Mouse (Mus musculus): Measurements from ENCODE around the gene Cables2.
"Not testable (repeated sequence)": the region's sequence is repeated elsewhere in the genome, so short reads cannot be mapped to it uniquely, and the experiment has no call there.

Gene Cables2

DNA sequence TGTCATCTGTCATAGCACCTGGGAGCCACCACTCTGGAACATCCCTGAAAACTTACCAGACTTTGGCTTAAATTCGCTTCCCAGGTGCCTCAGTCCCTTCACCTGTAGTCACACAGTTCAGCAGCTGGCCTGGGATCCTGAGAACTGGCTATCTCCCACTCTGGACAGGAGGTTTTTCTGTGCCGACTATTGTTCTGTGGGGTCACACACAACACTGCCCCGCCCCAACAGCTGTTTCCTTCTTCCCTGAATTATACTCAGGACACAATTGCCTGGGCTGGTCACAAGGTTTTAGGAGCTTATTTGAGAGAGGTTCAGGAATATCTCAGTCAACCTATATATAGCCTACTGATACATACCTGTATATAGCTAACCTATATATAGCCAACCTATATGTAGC lies 10.9 kb downstream of the Cables2 start:
- peaks cover 92% of the 10 kb centered on the region for H3K36me3 ChIP-seq (ENCODE audit: insufficient read depth, low read length)
- TF ChIP-seq NANOG (IDR thresholded peaks at IDR 0.05; ENCODE audit: borderline replicate concordance, low read length) = no peak
- TF ChIP-seq POU5F1 (IDR thresholded peaks at IDR 0.05; ENCODE audit: borderline replicate concordance, low read length) = no peak
- no peak for TF ChIP-seq CTCF (conservative IDR thresholded peaks at IDR 0.05; ENCODE audit: low read length)
- no peak overlapping the region for H3K4me3 ChIP-seq (replicated peaks; ENCODE audit: low read length)
- no peaks in the 10 kb centered on the region for H3K27me3 ChIP-seq (ENCODE audit: insufficient read depth, low read length)
- H3K9me3 ChIP-seq (ENCODE audit: low read length) = no peaks in the 10 kb centered on the region
- H3K4me1 ChIP-seq (replicated peaks; ENCODE audit: low read depth, low read length) = peaks cover 53% of the 10 kb centered on the region

DNA sequence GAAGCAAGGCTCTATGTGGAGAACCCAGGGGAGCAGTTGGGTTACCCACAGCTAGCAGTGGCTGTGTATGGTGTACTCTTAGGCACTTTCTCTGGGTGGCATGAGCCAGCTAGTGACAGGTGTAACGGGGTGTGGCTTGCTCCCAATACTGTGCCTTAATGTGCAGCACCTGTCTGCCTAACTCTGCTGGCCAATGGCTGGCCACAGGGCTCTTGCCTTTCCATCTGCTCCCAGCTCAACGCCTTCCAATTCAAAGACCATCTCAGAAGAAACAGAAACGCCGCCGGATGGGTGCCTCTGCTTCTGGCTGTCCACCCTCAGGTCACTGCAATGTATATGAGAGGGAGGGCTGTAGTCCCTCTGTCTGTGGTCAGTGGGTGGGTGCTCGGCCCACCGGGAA lies 11.4 kb downstream of the Cables2 start:
- Histone ChIP-seq H3K4me1 (replicated peaks; ENCODE audit: low read depth, low read length) (peaks cover 53% of the 10 kb centered on the region), H3K36me3 (ENCODE audit: insufficient read depth, low read length) (peaks cover 88% of the 10 kb centered on the region), H3K9me3 (ENCODE audit: low read length) (no peaks in the 10 kb centered on the region), H3K27me3 (ENCODE audit: insufficient read depth, low read length) (no peaks in the 10 kb centered on the region), H3K4me3 (replicated peaks; ENCODE audit: low read length) (no peak overlapping the region)
- no peak for TF ChIP-seq CTCF (conservative IDR thresholded peaks at IDR 0.05; ENCODE audit: low read length)

DNA sequence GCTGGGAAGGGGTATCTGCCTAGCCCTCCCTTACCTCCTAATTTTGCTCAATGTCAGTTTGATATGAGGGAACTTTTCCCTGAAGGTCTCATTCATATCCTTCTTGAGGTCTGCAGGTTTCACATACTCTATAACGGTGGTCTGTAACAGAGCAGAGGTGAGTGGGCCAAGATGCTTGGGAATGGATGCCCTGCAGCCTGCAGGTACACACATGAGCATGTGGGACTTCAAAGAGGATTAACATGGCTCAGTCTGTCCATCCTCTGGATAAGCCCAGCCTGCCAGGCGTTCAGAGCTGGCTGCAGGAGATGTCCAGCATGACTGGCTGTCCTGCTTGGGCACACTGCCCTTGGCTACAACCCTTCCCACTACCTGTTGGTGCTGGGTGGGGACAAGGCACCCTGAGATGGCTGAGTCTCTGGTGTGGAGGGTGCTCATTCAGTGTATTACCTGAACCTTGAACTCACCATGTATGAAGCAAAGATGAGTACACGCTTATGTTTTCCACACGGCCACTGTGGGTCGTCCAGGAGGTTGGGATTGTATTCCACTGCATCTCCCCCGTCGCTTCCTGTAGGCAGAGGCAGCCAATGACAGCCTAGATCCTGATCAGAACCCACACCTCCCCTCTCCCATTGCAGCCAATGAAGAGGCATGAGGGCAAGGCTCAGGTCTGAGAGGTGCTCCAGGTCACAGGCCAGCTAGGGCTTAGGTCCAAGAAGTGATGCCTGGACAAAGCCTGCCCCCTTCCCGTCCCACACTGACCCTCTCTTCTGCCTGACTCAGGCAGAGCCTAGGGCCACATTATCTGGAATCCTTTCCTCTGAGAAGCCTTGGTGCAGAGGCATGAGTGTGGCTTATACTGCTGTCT lies 12.5 kb downstream of the Cables2 start:
- Histone ChIP-seq H3K4me3 (replicated peaks; ENCODE audit: low read length) (0 out of 2 replicates have a peak overlapping the region, but pooled peaks have one; percentile 97), H3K9me3 (ENCODE audit: low read length) (no peaks in the 10 kb centered on the region), H3K4me1 (replicated peaks; ENCODE audit: low read depth, low read length) (peaks cover 53% of the 10 kb centered on the region), H3K36me3 (ENCODE audit: insufficient read depth, low read length) (peaks cover 78% of the 10 kb centered on the region), H3K27me3 (ENCODE audit: insufficient read depth, low read length) (no peaks in the 10 kb centered on the region)
- TF ChIP-seq CTCF (conservative IDR thresholded peaks at IDR 0.05; ENCODE audit: low read length) (no peak), NANOG (IDR thresholded peaks at IDR 0.05; ENCODE audit: borderline replicate concordance, low read length) (no peak), POU5F1 (IDR thresholded peaks at IDR 0.05; ENCODE audit: borderline replicate concordance, low read length) (no peak)

DNA sequence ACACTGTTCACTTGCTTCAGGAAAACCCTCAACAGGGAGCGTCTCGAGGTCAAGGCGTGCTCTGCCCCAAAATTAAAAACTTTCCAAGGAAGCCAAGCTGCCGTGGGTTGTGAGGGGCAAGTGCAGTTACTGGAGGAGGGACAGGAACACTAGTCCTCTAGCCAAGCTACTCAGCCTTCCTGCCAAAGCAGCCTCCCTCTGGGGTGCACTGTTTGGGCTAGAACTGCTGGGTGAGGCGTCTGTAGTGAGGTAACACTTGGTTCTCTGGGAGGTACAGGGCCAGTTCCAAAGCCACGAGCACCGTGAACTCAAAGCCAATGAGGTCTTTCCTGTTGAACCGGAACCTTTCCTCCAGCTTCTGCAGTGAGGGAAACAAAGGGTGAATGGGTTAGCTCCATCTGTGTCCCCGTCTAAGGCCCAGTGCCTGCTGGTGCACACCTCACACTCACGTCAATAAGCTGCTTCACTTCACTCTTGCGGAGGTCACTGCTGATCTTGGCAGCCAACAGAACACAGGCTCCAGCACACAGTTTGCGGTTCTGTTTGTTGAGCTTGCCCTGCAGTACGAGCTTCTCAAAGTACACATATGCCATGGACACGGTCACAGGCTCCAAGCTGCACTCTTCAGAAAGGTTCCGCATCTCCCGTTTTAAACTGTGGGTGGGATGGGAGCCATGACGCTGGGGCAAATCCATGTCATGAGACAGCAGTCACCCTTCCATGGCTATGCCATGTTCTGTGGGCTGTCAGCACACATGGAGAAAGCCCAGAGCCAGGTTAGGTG lies 13.3 kb downstream of the Cables2 start:
- not testable (repeated sequence) for H3K27me3 ChIP-seq (ENCODE audit: insufficient read depth, low read length); H3K9me3 ChIP-seq (ENCODE audit: low read length)
- Histone ChIP-seq H3K4me1 (replicated peaks; ENCODE audit: low read depth, low read length) (peaks cover 58% of the 10 kb centered on the region), H3K4me3 (replicated peaks; ENCODE audit: low read length) (peak overlapping the region; percentile 97; the same call in 1 of the 2 replicates), H3K36me3 (ENCODE audit: insufficient read depth, low read length) (peaks cover 80% of the 10 kb centered on the region)

DNA sequence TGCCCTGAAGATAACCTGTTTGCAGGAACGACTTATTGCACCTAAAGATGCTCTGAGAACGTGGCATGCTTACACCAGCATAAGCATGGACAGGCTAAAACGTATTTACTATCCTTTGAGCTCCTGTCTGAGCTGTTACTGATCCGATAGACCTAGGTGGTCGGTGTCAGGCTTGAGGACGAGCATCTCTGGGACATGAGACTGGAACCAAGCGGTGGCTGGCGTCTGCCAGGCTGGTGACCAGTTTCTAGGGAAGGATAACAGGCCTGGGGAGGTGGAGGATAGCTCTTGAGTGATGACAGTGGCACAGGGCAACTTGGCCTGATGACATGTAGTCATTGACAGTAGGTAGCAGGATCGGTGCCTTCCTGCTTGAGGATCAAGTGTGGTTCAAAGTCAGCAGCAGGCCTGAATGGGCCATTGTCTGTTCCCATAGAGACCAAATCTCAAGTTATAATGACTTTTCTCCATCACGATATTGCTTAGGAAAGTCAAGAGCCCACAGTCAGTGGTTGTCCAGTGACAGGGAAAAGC lies 14.3 kb downstream of the Cables2 start:
- peak overlapping the region; percentile 97 for H3K4me3 ChIP-seq (replicated peaks; ENCODE audit: low read length)
- peaks cover 74% of the 10 kb centered on the region for H3K36me3 ChIP-seq (ENCODE audit: insufficient read depth, low read length)
- not testable (repeated sequence) for H3K27me3 ChIP-seq (ENCODE audit: insufficient read depth, low read length); H3K9me3 ChIP-seq (ENCODE audit: low read length)
- peaks cover 67% of the 10 kb centered on the region for H3K4me1 ChIP-seq (replicated peaks; ENCODE audit: low read depth, low read length)

DNA sequence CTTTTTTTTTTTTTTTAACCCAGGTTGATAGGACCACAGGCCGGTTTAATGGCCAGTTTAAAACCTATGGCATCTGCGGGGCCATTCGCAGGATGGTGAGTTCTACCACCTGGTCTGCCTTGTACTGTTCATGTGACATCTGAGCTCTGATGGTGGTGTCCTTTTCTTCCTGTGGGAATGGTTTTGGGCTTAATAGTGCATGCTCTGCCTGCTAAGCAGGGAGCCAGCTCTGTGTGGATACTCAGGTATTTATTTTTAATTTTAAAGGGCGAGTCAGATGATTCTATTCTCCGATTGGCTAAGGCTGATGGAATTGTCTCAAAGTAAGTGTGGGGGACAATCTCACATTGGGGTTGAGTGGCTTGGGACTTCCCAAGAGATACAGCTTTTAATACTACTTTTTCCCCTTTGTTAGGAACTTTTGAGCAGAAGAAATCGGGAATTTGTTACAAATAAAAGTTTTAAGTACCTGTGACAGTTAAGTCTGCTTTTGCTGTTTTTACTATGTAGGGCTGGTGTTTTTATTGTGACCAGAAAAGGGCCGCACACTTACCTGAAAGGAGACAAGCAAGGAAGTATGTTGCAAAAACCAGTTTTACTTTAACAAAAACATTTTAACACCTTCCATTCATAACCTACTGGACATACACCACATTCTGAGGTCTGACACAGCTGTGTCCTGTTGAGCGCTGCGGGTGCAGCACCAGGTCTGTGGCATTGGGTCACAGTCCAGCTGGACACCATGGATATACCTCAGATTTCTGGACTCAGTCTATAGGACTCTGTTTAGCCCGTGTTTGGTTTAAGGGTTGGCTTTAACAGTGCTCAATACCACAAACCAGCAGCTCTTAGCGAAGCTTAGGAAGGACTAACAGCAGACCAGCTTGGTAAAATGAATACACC lies 15.1 kb downstream of the Cables2 start:
- Histone ChIP-seq H3K9me3 (ENCODE audit: low read length) (no peaks in the 10 kb centered on the region), H3K27me3 (ENCODE audit: insufficient read depth, low read length) (no peaks in the 10 kb centered on the region), H3K4me1 (replicated peaks; ENCODE audit: low read depth, low read length) (peaks cover 67% of the 10 kb centered on the region), H3K4me3 (replicated peaks; ENCODE audit: low read length) (peak overlapping the region; percentile 97), H3K36me3 (ENCODE audit: insufficient read depth, low read length) (peaks cover 66% of the 10 kb centered on the region)
- no peak for TF ChIP-seq NANOG (IDR thresholded peaks at IDR 0.05; ENCODE audit: borderline replicate concordance, low read length)
- no peak for TF ChIP-seq POU5F1 (IDR thresholded peaks at IDR 0.05; ENCODE audit: borderline replicate concordance, low read length)
- TF ChIP-seq CTCF (conservative IDR thresholded peaks at IDR 0.05; ENCODE audit: low read length) = no peak

DNA sequence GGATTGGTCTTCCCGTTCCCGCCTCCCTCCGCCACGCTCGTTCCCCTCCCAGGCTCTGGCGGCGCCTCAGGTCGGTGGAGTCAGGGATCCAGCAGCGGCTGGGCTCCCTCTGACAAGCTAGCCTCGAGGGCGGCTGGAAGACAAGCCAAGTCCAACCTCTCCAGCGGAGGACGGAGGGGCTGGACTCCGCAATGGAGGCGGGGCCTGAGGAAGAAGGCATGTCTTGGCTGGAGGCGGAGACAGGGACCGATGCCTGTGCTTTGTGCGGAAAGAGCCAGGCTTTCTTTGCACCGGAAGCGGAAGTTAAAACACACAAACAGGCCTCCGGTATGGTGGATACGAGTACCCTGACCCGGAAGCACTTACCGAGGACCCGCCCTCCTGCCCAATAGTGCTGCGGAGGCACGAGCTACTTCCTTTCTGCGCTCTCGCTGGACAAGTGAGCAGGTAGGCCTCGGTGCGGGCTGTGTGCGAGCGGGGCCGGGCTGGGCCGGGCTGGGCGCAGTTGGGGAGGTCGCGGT lies 16.2 kb downstream of the Cables2 start, which contains the start of gene Rps21:
Rps21 (plus strand) TSS at position 377 of the 521 bp plus-strand sequence.
- H3K36me3 ChIP-seq (ENCODE audit: insufficient read depth, low read length) = peaks cover 54% of the 10 kb centered on the region
- TF ChIP-seq NANOG (IDR thresholded peaks at IDR 0.05; ENCODE audit: borderline replicate concordance, low read length) (peak; percentile 52; the same call in 1 of the 2 replicates), POU5F1 (IDR thresholded peaks at IDR 0.05; ENCODE audit: borderline replicate concordance, low read length) (no peak), CTCF (conservative IDR thresholded peaks at IDR 0.05; ENCODE audit: low read length) (no peak)
- no peaks in the 10 kb centered on the region for H3K27me3 ChIP-seq (ENCODE audit: insufficient read depth, low read length)
- no peaks in the 10 kb centered on the region for H3K9me3 ChIP-seq (ENCODE audit: low read length)
- peak within 1 kb of the TSS; percentile 97 for H3K4me3 ChIP-seq (replicated peaks; ENCODE audit: low read length)
- peaks cover 64% of the 10 kb centered on the region for H3K4me1 ChIP-seq (replicated peaks; ENCODE audit: low read depth, low read length)

Measured in E14TG2a.4 (cell line).